Mouse (Mus musculus): Measurements from ENCODE around the gene Npcd. TPM values are rescaled to one million over a fixed set of nuclear protein-coding genes. Genes with fewer than 3 reads are reported as not detected.

Gene Npcd
- polyA plus RNA-seq, 1 experiment from 2014 or later: 0.87 TPM

- 85% methylated on average over 5 of the region's 5 CpGs for WGBS
- Histone ChIP-seq H3K9me3 (no peaks in the 10 kb centered on the region), H3K9ac (no peak overlapping the region), H3K36me3 (replicated peaks) (no peaks in the 10 kb centered on the region), H3K27me3 (no peaks in the 10 kb centered on the region; the same call in 1 of the 2 replicates), H3K4me1 (no peaks in the 10 kb centered on the region), H3K4me2 (no peak overlapping the region), H3K4me3 (replicated peaks) (no peak overlapping the region), H3K27ac (no peak overlapping the region)
- no peak for ATAC-seq (ENCODE audit: low FRiP score)
Measured at GRCm38 (mm10) chr15:79858979-79859378, 24.9 kb upstream of the Npcd start.

GRCm38 (mm10) chr15:79850143-79850542 lies 16.1 kb upstream of the Npcd start:
- H3K9me3 ChIP-seq: 0 out of 2 replicates have a peak, but pooled peaks cover 3% of the 10 kb centered on the region
- no peak overlapping the region for H3K27ac ChIP-seq
- H3K9ac ChIP-seq: no peak overlapping the region
- peaks cover 10% of the 10 kb centered on the region for H3K4me1 ChIP-seq
- H3K27me3 ChIP-seq: no peaks in the 10 kb centered on the region
- H3K4me2 ChIP-seq: no peak overlapping the region
- 90% methylated on average over 2 of the region's 2 CpGs for WGBS
- H3K36me3 ChIP-seq (replicated peaks): no peaks in the 10 kb centered on the region
- no peak for ATAC-seq (ENCODE audit: low FRiP score)
- H3K4me3 ChIP-seq (replicated peaks): no peak overlapping the region

- H3K27ac ChIP-seq: no peak overlapping the region
- 0 out of 2 replicates have a peak, but pooled peaks cover 3% of the 10 kb centered on the region for H3K9me3 ChIP-seq
- no peak overlapping the region for H3K4me3 ChIP-seq (replicated peaks)
- 22% methylated on average over 5 of the region's 5 CpGs for WGBS
- no peaks in the 10 kb centered on the region for H3K36me3 ChIP-seq (replicated peaks)
- peaks cover 10% of the 10 kb centered on the region for H3K4me1 ChIP-seq
- no peaks in the 10 kb centered on the region for H3K27me3 ChIP-seq
- no peak overlapping the region for H3K9ac ChIP-seq
- ATAC-seq (ENCODE audit: low FRiP score): no peak
- H3K4me2 ChIP-seq: no peak overlapping the region
Measured at GRCm38 (mm10) chr15:79847100-79847499, 13.1 kb upstream of the Npcd start.

- Histone ChIP-seq H3K9me3 (0 out of 2 replicates have a peak, but pooled peaks cover 3% of the 10 kb centered on the region), H3K9ac (no peak overlapping the region), H3K4me1 (peaks cover 10% of the 10 kb centered on the region), H3K27me3 (0 out of 2 replicates have a peak, but pooled peaks cover 4% of the 10 kb centered on the region), H3K4me3 (replicated peaks) (no peak overlapping the region), H3K4me2 (no peak overlapping the region), H3K27ac (no peak overlapping the region), H3K36me3 (replicated peaks) (no peaks in the 10 kb centered on the region)
- WGBS: 76% methylated on average over 4 of the region's 4 CpGs
- no peak for ATAC-seq (ENCODE audit: low FRiP score)
Measured at GRCm38 (mm10) chr15:79845986-79846385, 11.9 kb upstream of the Npcd start.

- WGBS: 83% methylated on average over 3 of the region's 3 CpGs
- Histone ChIP-seq H3K4me1 (peaks cover 10% of the 10 kb centered on the region), H3K4me2 (no peak overlapping the region), H3K27ac (no peak overlapping the region), H3K27me3 (0 out of 2 replicates have a peak, but pooled peaks cover 4% of the 10 kb centered on the region), H3K9me3 (no peaks in the 10 kb centered on the region), H3K9ac (no peak overlapping the region), H3K4me3 (replicated peaks) (no peak overlapping the region), H3K36me3 (replicated peaks) (no peaks in the 10 kb centered on the region)
- ATAC-seq (ENCODE audit: low FRiP score): no peak
Measured at GRCm38 (mm10) chr15:79842985-79843384, 8.9 kb upstream of the Npcd start.

GRCm38 (mm10) chr15:79840281-79840680 lies 6.2 kb upstream of the Npcd start:
- Histone ChIP-seq H3K9me3 (no peaks in the 10 kb centered on the region), H3K4me1 (peaks cover 8% of the 10 kb centered on the region), H3K36me3 (replicated peaks) (no peaks in the 10 kb centered on the region), H3K4me3 (replicated peaks) (no peak overlapping the region), H3K27ac (no peak overlapping the region), H3K9ac (no peak overlapping the region), H3K4me2 (no peak overlapping the region), H3K27me3 (0 out of 2 replicates have a peak, but pooled peaks cover 9% of the 10 kb centered on the region)
- 80% methylated on average over 2 of the region's 2 CpGs for WGBS
- ATAC-seq (ENCODE audit: low FRiP score): no peak

- Histone ChIP-seq H3K9me3 (no peaks in the 10 kb centered on the region), H3K36me3 (replicated peaks) (peaks cover 6% of the 10 kb centered on the region; the same call in 1 of the 2 replicates), H3K4me2 (peak overlapping the region; percentile 95), H3K27me3 (0 out of 2 replicates have a peak, but pooled peaks cover 5% of the 10 kb centered on the region), H3K27ac (peak overlapping the region; percentile 96), H3K9ac (peak overlapping the region; percentile 59; the same call in 1 of the 2 replicates), H3K4me3 (replicated peaks) (peak overlapping the region; percentile 65; the same call in 1 of the 2 replicates), H3K4me1 (peaks cover 44% of the 10 kb centered on the region)
- no peak for ATAC-seq (ENCODE audit: low FRiP score)
- 52% methylated on average over 9 of the region's 9 CpGs for WGBS
Measured at GRCm38 (mm10) chr15:79834881-79835260, 834 bp upstream of the Npcd start.

GRCm38 (mm10) chr15:79833251-79834050 lies 586 bp downstream of the Npcd start:
- Histone ChIP-seq H3K9ac (peak overlapping the region; percentile 85), H3K4me2 (peak overlapping the region; percentile 95), H3K4me1 (peaks cover 58% of the 10 kb centered on the region), H3K9me3 (no peaks in the 10 kb centered on the region), H3K27ac (peak overlapping the region; percentile 96), H3K36me3 (replicated peaks) (peaks cover 13% of the 10 kb centered on the region), H3K27me3 (0 out of 2 replicates have a peak, but pooled peaks cover 5% of the 10 kb centered on the region), H3K4me3 (replicated peaks) (peak overlapping the region; percentile 65)
- ATAC-seq (ENCODE audit: low FRiP score): peak; percentile 5; the same call in 1 of the 2 replicates
- under 1% methylated on average over 41 of the region's 41 CpGs for WGBS

GRCm38 (mm10) chr15:79832064-79832900 lies 1.8 kb downstream of the Npcd start:
- Histone ChIP-seq H3K4me3 (replicated peaks) (peak overlapping the region; percentile 65), H3K4me2 (peak overlapping the region; percentile 95), H3K9me3 (no peaks in the 10 kb centered on the region), H3K27me3 (0 out of 2 replicates have a peak, but pooled peaks cover 2% of the 10 kb centered on the region), H3K27ac (peak overlapping the region; percentile 96), H3K36me3 (replicated peaks) (peaks cover 25% of the 10 kb centered on the region), H3K4me1 (peaks cover 70% of the 10 kb centered on the region), H3K9ac (peak overlapping the region; percentile 85)
- ATAC-seq (ENCODE audit: low FRiP score): peak; percentile 40; the same call in 1 of the 2 replicates
- WGBS: 19% methylated on average over 18 of the region's 18 CpGs

GRCm38 (mm10) chr15:79830388-79830787 lies 3.6 kb downstream of the Npcd start:
- Histone ChIP-seq H3K4me3 (replicated peaks) (no peak overlapping the region), H3K9ac (no peak overlapping the region), H3K27ac (0 out of 2 replicates have a peak overlapping the region, but pooled peaks have one; percentile 9), H3K4me1 (peaks cover 79% of the 10 kb centered on the region), H3K9me3 (no peaks in the 10 kb centered on the region), H3K4me2 (no peak overlapping the region), H3K27me3 (no peaks in the 10 kb centered on the region), H3K36me3 (replicated peaks) (peaks cover 41% of the 10 kb centered on the region)
- 7% methylated on average over 4 of the region's 4 CpGs for WGBS
- ATAC-seq (ENCODE audit: low FRiP score): 0 out of 2 replicates have a peak, but pooled peaks have one; percentile 7

- WGBS: 74% methylated on average over 5 of the region's 5 CpGs
- peaks cover 79% of the 10 kb centered on the region for H3K4me1 ChIP-seq
- no peak overlapping the region for H3K4me2 ChIP-seq
- no peak overlapping the region for H3K4me3 ChIP-seq (replicated peaks)
- peaks cover 42% of the 10 kb centered on the region for H3K36me3 ChIP-seq (replicated peaks)
- no peaks in the 10 kb centered on the region for H3K27me3 ChIP-seq
- ATAC-seq (ENCODE audit: low FRiP score): no peak
- H3K9ac ChIP-seq: no peak overlapping the region
- H3K9me3 ChIP-seq: no peaks in the 10 kb centered on the region
- H3K27ac ChIP-seq: no peak overlapping the region
Measured at GRCm38 (mm10) chr15:79829431-79829830, 4.6 kb downstream of the Npcd start.
